Mouse (Mus musculus): ENCODE measurements around the gene Bbs7.

Bbs7 gene

DNA sequence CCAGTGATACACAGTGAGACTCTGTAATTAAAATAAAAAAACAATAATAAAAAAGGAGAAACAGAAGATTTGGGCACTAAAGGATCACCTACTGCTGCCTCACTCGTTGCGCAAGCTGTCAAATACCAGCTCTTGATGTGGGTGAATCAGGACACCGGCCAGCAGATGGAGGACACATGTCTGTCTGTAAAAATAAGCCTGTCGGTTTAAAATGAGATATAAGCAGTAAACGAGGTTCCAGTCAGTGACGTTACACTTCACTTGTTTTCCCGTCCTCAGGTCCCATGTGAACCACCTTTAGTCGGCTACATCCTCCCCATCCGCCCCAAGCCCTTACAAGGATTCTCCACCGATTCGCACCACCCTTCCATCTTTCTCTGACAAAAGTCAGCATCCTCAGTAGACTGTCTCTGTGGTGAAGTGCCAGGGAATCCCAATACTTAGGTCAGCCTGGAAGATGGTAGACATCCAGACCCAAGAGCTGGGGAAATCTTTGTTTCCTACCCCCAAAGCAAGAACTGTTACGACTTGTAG, 61.4 kb downstream of the Bbs7 start:
- peak; percentile 11 for DNase-seq (ENCODE audit: low read depth, low spot score)

DNA sequence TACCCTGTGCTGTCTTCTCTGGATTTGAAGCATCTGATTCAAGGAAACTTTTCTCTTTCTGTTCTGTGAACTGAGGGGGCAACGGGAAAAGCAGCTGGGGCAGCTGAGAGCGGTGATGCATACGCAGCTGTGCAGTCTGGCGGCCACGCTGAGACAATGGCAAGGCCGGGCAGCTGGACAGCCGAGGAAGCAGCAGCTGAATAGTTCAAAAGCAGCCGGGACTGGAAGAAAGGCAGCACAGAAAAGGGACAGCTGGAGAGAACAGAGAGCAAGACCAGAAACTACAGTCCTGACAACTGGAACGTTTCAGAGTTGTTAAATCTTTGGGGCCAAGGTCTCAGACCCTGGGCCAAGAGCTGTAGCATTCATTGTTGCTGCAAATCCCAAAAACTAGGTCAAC, 61.9 kb downstream of the Bbs7 start:
- DNase-seq (ENCODE audit: low read depth, low spot score), result peak; percentile 23

DNA sequence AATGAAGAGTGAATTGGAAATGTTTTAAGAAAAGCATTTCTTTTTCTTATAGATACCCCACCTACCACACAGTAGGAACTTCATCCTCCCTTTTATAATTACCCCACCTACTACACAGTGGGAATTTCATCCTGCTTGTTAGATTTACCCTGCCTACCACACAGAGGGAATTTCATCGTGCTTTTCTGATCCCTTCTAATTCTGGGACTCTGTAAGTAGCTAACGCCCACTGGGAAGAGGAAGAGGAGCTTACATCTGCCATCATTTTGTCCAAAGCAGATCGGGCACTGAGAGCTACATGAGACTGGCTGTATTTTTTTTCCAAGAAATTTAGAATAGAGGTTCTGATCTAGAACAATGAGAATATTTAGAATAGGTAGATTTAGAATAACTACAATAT, 68.3 kb downstream of the Bbs7 start:
- DNase-seq (ENCODE audit: low read depth, low spot score), result no peak

DNA sequence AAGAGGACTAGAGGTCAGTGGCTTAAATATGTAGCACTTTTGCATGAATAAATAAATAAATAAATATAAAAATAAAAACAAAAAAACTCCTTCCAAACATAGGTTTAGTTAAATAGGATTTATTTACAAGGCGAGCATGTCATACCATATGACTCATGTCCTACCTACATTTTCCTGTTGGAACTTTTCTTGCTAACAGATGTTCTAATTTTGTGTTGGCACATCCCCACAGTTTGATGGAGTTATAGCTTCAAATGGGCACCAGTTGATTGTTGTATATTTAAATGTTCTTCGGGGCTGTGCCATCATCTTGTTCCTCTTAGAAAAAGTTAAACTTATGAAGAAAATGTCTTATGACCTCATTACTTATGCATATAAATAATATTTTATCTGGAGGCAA, 71.9 kb downstream of the Bbs7 start:
- no peak for DNase-seq (ENCODE audit: low read depth, low spot score)

DNA sequence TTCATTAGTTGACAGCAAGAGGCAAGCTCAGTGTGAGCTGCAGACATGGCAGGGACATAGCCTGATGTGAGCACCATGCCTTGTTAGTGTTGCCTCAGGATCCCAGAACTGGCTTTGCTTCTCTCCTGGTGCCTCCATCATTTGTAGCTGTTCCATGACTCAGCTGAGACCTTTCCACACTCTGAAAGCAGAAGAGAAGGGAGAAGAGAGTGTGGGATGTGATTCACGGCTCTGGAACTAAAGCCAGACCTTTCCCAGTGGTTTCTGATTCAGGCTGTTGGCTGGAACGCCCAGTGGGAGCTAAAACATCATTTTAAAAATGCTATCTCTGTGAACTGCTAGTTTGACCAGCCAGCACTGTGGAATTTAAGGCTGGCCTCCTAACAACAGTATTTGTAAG, 72.5 kb downstream of the Bbs7 start:
- DNase-seq (ENCODE audit: low read depth, low spot score), result no peak

DNA sequence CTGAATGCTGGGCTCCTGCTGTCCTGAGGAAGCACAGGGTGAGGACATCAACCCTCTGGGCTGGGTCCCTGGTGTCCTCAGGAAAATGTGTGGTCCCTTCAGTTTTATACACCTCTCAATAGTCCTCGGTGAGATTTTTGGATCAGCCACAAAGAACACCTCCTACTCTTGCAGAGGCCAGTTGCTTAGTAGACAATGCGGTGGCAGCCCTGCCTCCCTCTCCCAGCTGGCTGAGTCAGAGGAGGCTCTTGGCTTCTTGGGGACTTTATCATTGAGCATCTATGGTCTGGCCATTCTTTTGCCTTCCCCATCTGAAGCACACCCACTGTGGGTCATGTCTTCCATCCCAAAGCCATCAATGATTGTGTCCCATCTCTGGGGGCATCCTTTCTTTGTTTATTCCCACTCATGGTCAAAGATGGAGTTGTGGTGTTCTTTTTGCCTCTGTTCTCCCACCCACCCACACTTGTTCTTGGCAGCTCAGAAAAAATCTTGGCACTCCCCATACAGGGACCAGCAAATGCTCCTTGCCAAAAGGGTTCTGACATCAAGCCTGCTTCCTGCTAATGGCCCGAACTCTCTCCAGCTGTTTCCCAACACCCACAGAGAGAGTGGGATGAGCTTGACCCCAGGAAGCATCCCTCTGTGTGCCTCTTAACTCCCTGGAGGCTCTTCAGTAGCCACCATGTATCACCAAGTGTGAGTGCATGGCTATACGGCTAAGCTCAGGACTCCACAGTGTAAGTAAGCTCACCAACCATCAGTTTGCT, 75.4 kb downstream of the Bbs7 start:
- DNase-seq (ENCODE audit: low read depth, low spot score), result no peak

DNA sequence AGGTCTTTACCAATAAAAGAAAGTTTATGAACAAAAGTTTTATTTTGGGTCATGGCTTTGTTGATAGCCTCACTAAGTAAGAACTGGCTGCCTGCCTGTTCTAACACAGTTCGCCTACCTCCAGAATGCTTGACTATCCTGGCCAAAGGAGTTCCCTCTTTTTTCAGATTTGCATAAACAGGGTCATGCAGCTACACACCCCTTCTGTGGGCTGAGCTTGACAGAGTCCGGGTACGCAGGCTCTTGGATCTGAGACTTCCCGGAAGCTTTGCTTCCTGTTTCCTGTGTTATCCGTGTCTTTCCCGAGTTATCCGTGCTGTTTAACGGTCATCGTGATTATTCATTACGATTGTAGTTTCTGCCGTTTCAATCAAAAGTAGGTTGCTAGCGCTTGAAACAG, 77.2 kb downstream of the Bbs7 start:
- no peak for DNase-seq (ENCODE audit: low read depth, low spot score)

DNA sequence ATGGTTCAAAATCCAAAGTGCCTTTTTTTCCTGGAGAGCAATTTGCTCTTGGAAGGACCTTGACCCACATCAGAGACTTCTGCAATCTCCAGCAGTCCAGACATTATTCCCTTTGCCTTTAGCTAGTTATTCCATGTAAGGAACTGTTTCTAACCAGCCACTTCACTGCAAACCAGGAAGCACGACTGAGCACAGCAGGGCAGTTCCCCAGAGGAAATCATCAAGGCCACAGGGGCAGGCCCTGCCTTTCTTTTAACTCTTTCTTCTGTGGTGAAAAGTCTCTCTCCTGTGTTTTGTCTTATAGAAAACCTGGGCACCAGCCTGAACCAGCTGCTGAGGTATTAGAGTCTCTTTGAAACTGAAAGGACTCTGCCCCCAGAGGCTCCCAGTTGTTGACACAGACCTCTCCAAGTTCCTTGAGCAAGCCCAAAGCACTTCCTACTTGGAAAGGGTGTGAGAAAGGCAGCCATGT, 80.0 kb downstream of the Bbs7 start:
- DNase-seq (ENCODE audit: low read depth, low spot score), result no peak

DNA sequence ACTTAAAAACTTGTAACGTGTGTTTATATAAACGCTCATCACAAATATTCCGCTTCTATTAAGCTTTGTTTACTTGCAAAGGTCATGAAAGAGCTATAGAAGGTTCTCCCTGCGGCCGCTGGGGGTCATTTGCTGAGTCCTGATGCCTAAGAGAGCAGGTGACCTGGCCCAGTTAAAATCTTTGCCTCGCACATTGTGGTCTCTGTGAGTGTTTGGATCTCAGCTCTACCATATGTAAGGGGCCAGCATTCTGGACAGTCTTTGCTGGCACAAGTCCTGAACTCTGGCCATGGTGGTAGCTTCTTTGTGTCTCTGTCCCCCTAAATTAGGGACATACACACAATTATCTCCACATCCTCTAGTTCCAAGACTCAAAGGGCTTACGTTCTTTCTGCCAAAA, 80.5 kb downstream of the Bbs7 start:
- DNase-seq (ENCODE audit: low read depth, low spot score), result no peak

DNA sequence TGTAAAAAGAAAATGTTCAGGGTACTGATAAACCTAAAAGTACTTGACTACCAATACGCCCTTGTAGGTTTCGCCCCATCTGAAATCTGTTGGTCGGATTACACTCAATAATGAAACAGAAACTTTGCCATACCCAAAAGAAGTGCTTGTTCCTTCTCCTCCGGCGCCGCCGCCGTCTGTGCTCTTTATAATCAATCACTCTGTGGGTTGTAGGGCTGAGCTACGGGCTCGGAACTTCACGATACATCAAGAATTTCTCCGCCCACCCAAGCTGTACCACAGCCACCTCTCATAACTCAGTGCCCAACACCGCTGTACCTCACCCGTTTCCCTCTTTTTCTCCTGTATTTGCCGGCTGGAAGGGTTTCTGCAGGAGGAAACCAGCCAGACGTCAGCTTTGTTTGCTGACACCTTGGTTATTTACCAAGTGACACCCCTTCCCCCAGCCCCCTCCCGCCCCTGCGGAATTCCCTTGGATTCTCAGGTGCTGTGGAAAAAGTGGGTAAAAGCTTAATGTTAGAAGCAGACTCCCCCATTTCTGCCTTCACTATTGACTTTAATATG, 81.2 kb downstream of the Bbs7 start:
- DNase-seq (ENCODE audit: low read depth, low spot score), result no peak

DNA sequence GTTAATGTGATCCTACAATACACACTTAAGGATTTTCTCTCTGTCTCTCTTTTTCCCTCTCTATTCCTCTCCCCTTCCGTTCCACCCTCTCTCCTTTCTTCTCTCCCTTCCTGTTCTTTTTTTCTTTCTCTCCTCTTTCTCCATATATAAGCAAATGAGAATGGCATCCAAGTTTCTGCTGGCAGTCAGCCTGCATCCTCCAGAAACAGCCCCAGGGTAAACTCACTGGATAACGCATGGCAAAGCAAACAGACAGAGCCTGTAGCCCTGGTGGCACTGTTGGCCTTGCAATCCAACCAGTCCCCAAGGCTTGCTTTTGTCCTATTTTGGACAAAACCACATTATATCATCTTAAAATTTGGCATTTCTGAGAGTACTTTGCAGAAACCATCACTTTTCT, 82.0 kb downstream of the Bbs7 start:
- no peak for DNase-seq (ENCODE audit: low read depth, low spot score)

DNA sequence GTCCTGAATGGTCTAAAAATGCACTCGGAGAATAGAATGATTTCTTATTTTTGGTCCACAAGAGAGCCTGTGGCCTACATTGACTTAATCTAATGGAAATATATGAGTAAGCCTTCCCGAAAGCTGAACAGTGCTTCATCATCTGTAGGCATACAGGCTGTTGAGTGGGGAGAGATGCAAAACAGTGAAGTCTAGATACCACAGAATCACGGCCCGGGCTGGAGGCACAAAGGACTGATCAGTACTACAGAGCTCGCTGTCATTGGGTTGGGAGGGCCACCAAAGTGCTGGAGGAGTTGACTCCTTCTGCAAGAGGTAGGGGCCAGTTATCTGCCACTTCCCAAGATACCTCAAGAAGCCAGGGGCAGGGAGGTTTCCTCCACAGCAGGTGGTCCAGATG, 82.5 kb downstream of the Bbs7 start:
- no peak for DNase-seq (ENCODE audit: low read depth, low spot score)

DNA sequence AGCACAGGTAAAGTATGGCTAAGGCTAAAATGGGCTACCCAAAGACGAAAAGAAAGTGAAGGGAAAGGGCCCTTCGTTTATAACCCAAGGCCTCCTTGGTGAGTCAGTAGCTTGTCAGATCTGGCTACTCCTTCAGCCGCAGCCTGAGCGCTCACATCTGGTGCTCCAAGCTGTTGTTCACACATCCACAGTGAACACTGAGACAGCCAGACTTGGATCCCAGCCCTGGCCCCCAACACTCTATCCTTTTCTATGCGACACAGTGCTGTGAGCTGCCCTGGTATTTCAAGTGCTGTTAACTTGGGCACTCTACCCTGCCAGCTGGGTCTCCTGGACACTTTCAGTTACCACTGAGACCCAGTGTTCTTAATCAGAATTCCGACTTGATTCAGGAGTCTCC, 82.9 kb downstream of the Bbs7 start:
- DNase-seq (ENCODE audit: low read depth, low spot score), result no peak

DNA sequence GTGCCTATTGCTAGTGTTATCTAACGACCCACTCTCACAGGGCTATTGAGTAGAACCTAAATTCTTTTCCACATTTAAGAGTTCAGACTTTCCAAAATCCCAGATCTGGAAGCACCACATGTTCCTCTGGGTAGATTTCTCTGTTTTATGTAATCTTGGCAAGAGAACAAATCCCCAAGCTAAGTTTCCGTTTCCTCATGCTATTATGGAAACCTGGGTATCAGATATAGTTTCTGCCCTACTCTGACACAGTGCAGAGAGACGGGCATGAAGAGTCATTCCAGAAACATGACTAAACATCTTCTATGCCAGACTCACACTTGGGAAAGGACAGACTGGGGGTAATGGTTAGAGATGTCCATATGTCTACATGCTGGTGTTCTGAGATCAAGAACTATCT, 88.8 kb downstream of the Bbs7 start:
- no peak for DNase-seq (ENCODE audit: low read depth, low spot score)
